Mouse (Mus musculus): ENCODE data around the gene Tmub2.

DNA sequence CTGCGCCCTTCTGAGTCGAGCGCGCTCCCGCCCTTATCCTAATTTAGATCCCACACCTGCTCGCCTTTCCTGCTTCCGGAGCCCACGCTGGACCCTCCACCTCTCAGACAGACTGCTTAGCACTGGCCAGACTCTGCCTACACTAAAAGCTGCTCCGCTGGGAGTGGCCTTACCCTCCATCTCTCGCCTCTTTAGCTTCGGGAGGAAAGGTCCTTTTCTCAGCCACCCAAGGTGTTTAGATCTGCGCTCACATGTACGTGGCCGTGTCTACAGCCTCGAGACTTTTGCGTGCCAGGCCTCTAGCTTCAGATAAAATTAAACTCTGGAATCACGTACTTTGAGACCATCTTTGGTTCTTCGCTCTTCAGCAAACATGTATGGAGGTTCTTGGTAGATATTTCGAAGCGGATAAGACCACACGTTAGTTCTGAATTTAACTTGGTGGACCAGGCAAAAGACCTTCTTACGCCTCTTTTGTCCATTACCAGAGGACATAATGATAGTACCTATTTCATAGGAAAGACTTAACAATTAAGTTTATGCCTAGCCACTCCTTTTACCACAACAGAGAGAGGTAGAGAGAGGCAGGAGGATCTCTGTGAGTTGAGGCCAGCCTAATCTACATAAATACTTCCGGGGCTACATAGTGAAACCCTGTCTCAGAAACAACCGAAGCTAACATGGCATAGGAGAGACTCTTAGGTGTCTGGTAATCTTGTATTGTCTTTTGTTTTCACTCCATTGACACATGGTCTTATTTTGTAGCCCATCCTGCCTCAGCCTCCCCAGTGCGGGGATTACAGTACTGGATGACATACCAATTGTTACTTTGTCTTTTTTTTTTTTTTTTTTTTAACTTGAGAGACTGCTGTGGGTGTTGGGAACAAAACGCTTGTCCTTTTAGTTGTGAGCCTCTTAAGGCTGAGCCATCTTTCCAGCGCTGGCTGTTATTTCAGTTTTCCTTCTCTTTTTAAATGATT lies 13.1 kb downstream of the Tmub2 start:
- TF ChIP-seq GATA1 (IDR thresholded peaks at IDR 0.05; ENCODE audit: low read length), result no peak
- TF ChIP-seq TAL1 (IDR thresholded peaks at IDR 0.05; ENCODE audit: low read length), result no peak

Data from erythroblast, embryonic 14.5 days (primary cell).